ENCODE assay signal across 10 mouse cellular contexts in genomic region chr5:97300861-97301260, GRCm38 (mm10).
A peak's percentile ranks its signal among the peaks of the same experiment; 100 is the strongest.
DNase-seq lines count a peak whose midpoint lies in the region; ATAC-seq and TF ChIP-seq lines count a peak whose summit lies in the region.
"Had no signal": no experiment of that assay in that cellular context is flagged by ENCODE, and none has a peak within 500 bp of the region (broad histone marks: within the 10 kb centered on the region; RNA-seq: fewer than 3 reads in every experiment).

No protein-coding gene starts in this region.

- H3K4me2 ChIP-seq in liver, embryonic 15.5 days = no peak overlapping the region

- 66% methylated on average over 5 of the region's 5 CpGs for whole genome bisulfite sequencing in liver, embryonic 15.5 days (ENCODE audit: insufficient replicate concordance)

- peak; percentile 87 for DNase-seq in brain, embryonic 14.5 days (ENCODE audit: low read depth)
- DNase-seq in cerebellum, adult 18-20 months = peak; percentile 92
- DNase-seq in frontal cortex, postnatal 14 days (ENCODE audit: low spot score in 2 of 2) = peak; percentile 38 to 43
- DNase-seq in thymus, postnatal 14 days = no peak
- DNase-seq in heart, adult 11 months = no peak
- no peak for DNase-seq in kidney, adult 18-20 months
- DNase-seq in adrenal gland, adult 18-20 months (ENCODE audit: low spot score in 2 of 2) = no peak
- DNase-seq: kidney, postnatal 10 days had no signal

- no peaks in the 10 kb centered on the region for H3K9me3 ChIP-seq in liver, embryonic 15.5 days (replicated peaks)

- no peak for TF ChIP-seq POLR2A in brain, embryonic 14.5 days (IDR thresholded peaks at IDR 0.05; ENCODE audit: borderline replicate concordance, extremely low read depth, insufficient read depth, insufficient read length, poor library complexity, severe bottlenecking)

- H3K4me1 ChIP-seq in liver, embryonic 15.5 days (replicated peaks) = no peaks in the 10 kb centered on the region

- ATAC-seq in liver, embryonic 15.5 days (ENCODE audit: insufficient read depth) = peak; percentile 47; the same call in 1 of the 2 replicates
- ATAC-seq: Patski had no signal

- H3K27me3 ChIP-seq in liver, embryonic 15.5 days = no peaks in the 10 kb centered on the region
- H3K27me3 ChIP-seq: Patski had no signal

- no peak overlapping the region for H3K9ac ChIP-seq in liver, embryonic 15.5 days

- no peak overlapping the region for H3K27ac ChIP-seq in liver, embryonic 15.5 days (replicated peaks)

- no peak overlapping the region for H3K4me3 ChIP-seq in liver, embryonic 15.5 days (replicated peaks)

- no peak for TF ChIP-seq CTCF in brain, embryonic 14.5 days (IDR thresholded peaks at IDR 0.05; ENCODE audit: borderline replicate concordance, extremely low read depth, insufficient read depth, insufficient read length)

- no peaks in the 10 kb centered on the region for H3K36me3 ChIP-seq in liver, embryonic 15.5 days (replicated peaks)

Comparison
In these comparisons a context has a peak if more than half of its experiments do, and no peak if none do; other contexts are left out.
1. DNase-seq: peak in brain, embryonic 14.5 days (single experiment), cerebellum, adult 18-20 months (2 of 2) and frontal cortex, postnatal 14 days (2 of 2); none in thymus, postnatal 14 days (single experiment), heart, adult 11 months (single experiment), kidney, adult 18-20 months (single experiment) and adrenal gland, adult 18-20 months (0 of 2).